Comparison of ENCODE assay signal across 8 mouse cellular contexts in genomic region chr3:88717198-88717798, GRCm38 (mm10). TPM values are rescaled to one million over a fixed set of nuclear protein-coding genes. Genes with fewer than 3 reads are reported as not detected.
A peak's percentile ranks its signal among the peaks of the same experiment; 100 is the strongest.
DNase-seq lines count a peak whose midpoint lies in the region; ATAC-seq lines count a peak whose summit lies in the region.

No protein-coding gene starts in this region.

- no peaks in the 10 kb centered on the region for H3K9me3 ChIP-seq in heart, embryonic 12.5 days (replicated peaks)

- no peak for DNase-seq in cerebellum, adult 11-12 months
- DNase-seq in urinary bladder, postnatal 25 days (ENCODE audit: low spot score), result peak; percentile 16
- no peak for DNase-seq in urinary bladder, postnatal 36 days (ENCODE audit: low spot score in 2 of 2)
- peak; percentile 52 for DNase-seq in kidney, postnatal 14 days
- peak; percentile 48 for DNase-seq in lung, postnatal 10 days
- peak; percentile 35 for DNase-seq in right cerebral cortex, postnatal 25 days

- H3K4me1 ChIP-seq in heart, embryonic 12.5 days (replicated peaks), result peaks cover 21% of the 10 kb centered on the region

- H3K27me3 ChIP-seq in heart, embryonic 12.5 days (replicated peaks), result no peaks in the 10 kb centered on the region

- peak overlapping the region; percentile 84 for H3K4me2 ChIP-seq in heart, embryonic 12.5 days

- 4% methylated on average over 9 of the region's 9 CpGs for WGBS in heart, embryonic 12.5 days

- H3K27ac ChIP-seq in heart, embryonic 12.5 days (ENCODE audit: poor library complexity, severe bottlenecking), result peak overlapping the region; percentile 80

- ATAC-seq in cerebellum, adult (ENCODE audit: insufficient number of reproducible peaks, low FRiP score, low TSS enrichment), result 0 out of 2 replicates have a peak, but pooled peaks have one; percentile 40
- peak; percentile 54; the same call in 1 of the 2 replicates for ATAC-seq in heart, embryonic 12.5 days (ENCODE audit: insufficient number of reproducible peaks, low FRiP score)

- H3K9ac ChIP-seq in heart, embryonic 12.5 days, result peak overlapping the region; percentile 80

- peaks cover 47% of the 10 kb centered on the region for H3K36me3 ChIP-seq in heart, embryonic 12.5 days

- peak overlapping the region; percentile 75 for H3K4me3 ChIP-seq in heart, embryonic 12.5 days

RNA-seq across cellular contexts. Expression of gene Rit1, which starts 0.7 kb away (rescaled TPM):
- polyA plus RNA-seq in heart, embryonic 12.5 days (2016; fragmentation: Nextera tagmentation; extraction: Ambion mirVana), result 45.9 and 46.5 TPM in 2 replicates

RNA-seq across cellular contexts. Expression of gene Khdc4, which starts 31.7 kb away (rescaled TPM):
- 75.3 and 75.6 TPM in 2 replicates for polyA plus RNA-seq in heart, embryonic 12.5 days (2016; fragmentation: Nextera tagmentation; extraction: Ambion mirVana)

RNA-seq across cellular contexts. Expression of gene Syt11, which starts 57.7 kb away (rescaled TPM):
- 18.4 and 20.0 TPM in 2 replicates for polyA plus RNA-seq in heart, embryonic 12.5 days (2016; fragmentation: Nextera tagmentation; extraction: Ambion mirVana)

Comparison
In these comparisons a context has a peak if more than half of its experiments do, and no peak if none do; other contexts are left out.
1. DNase-seq: peak in urinary bladder, postnatal 25 days (single experiment), kidney, postnatal 14 days (single experiment), lung, postnatal 10 days (single experiment) and right cerebral cortex, postnatal 25 days (single experiment); none in cerebellum, adult 11-12 months (single experiment) and urinary bladder, postnatal 36 days (0 of 2).